Mouse (Mus musculus): Measurements from ENCODE around the gene Zrsr1.

DNA sequence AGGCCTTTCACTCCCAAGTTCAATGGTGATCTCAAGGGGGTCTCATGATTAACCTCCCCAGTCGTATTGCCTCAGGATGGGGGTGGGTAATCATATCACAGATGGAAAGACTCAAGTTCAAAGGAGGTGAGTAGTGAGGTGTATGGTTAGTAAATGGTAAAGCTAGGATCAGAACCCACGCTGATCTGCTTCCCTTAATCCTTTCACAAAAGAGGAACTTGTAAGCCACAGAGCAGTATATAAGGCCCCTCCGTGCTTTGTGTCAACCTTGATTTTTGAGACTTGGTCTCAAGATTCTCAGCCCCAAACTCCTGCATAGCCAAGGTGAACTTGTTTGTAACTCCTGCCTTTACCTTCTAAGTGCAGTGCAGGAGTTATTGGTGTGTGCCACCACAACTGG, 52.4 kb downstream of the Zrsr1 start:
- TF ChIP-seq POLR2A (IDR thresholded peaks at IDR 0.05; ENCODE audit: control insufficient read depth, low read depth, low read length) (no peak), CTCF (IDR thresholded peaks at IDR 0.05; ENCODE audit: control insufficient read depth, insufficient read depth, insufficient replicate concordance, low read depth, low read length) (no peak)
